Mouse (Mus musculus) G1E-ER4 (cell line): ENCODE measurements around the gene Vmn2r80. TPM values are rescaled to one million over a fixed set of nuclear protein-coding genes. Genes with fewer than 3 reads are reported as not detected.
"Not testable (repeated sequence)": the region's sequence is repeated elsewhere in the genome, so short reads cannot be mapped to it uniquely, and the experiment has no call there.

Experiments
- GATA1 ChIP-seq: IDR thresholded peaks from one replicate; pipeline ENCODE4 v1.8.0; 2012; ENCODE audit warnings: low read length, inconsistent platforms
- polyA plus RNA-seq: library from polyadenylated mRNA; stranded (reverse); fragments of >175 nt; gene quantifications from 2 replicates; pipeline ENCODE4 v1.2.3, GENCODE M21; 2012

The Vmn2r80 gene
- not detected in 2 replicates for polyA plus RNA-seq

GRCm38 (mm10) chr10:79148469-79148868 is at the start of gene Vmn2r80:
Vmn2r80 (plus strand) TSS chr10:79148769.
- not testable (repeated sequence) for TF ChIP-seq GATA1

GRCm38 (mm10) chr10:79106325-79107282 is 42.0 kb upstream of the Vmn2r80 start:
- no peak for TF ChIP-seq GATA1

- no peak for TF ChIP-seq GATA1
These were observed 41.0 kb upstream of the Vmn2r80 start for GRCm38 (mm10) chr10:79107531-79107930.

- TF ChIP-seq GATA1: no peak
These were observed 39.4 kb upstream of the Vmn2r80 start for GRCm38 (mm10) chr10:79109156-79109555.

- TF ChIP-seq GATA1: no peak
These were observed 38.1 kb upstream of the Vmn2r80 start for GRCm38 (mm10) chr10:79110482-79110881.

GRCm38 (mm10) chr10:79115085-79115484 is 33.5 kb upstream of the Vmn2r80 start:
- TF ChIP-seq GATA1: no peak

- TF ChIP-seq GATA1: no peak
These were observed 32.3 kb upstream of the Vmn2r80 start for GRCm38 (mm10) chr10:79116125-79116849.

GRCm38 (mm10) chr10:79151602-79152001 is 3.0 kb downstream of the Vmn2r80 start:
- TF ChIP-seq GATA1: no peak

- TF ChIP-seq GATA1: no peak
These were observed 71.9 kb downstream of the Vmn2r80 start for GRCm38 (mm10) chr10:79220432-79220831.

- TF ChIP-seq GATA1: no peak
These were observed 73.0 kb downstream of the Vmn2r80 start for GRCm38 (mm10) chr10:79221606-79222005.

- TF ChIP-seq GATA1: no peak
These were observed 73.6 kb downstream of the Vmn2r80 start for GRCm38 (mm10) chr10:79222214-79222613.

Other genes starting within 250 kb of the Vmn2r80 start
- not detected in 2 replicates for gene Olfr1354, start 235.6 kb upstream of the Vmn2r80 start, polyA plus RNA-seq
- gene Olfr8, start 198.1 kb upstream of the Vmn2r80 start, polyA plus RNA-seq: not detected in 2 replicates
- not detected in 2 replicates for gene Olfr1353, start 185.5 kb upstream of the Vmn2r80 start, polyA plus RNA-seq
- gene Olfr1352, start 167.7 kb upstream of the Vmn2r80 start, polyA plus RNA-seq: not detected in 2 replicates
- gene Olfr1351, start 136.3 kb upstream of the Vmn2r80 start, polyA plus RNA-seq: not detected in 2 replicates
- not detected in 2 replicates for gene Olfr57, start 120.0 kb upstream of the Vmn2r80 start, polyA plus RNA-seq
- 0.44 and 0.50 TPM in 2 replicates for gene 2610008E11Rik, start 51.2 kb upstream of the Vmn2r80 start, polyA plus RNA-seq
- gene Vmn2r81, start 98.9 kb downstream of the Vmn2r80 start, polyA plus RNA-seq: not detected in 2 replicates
- not detected in 2 replicates for gene Vmn2r82, start 207.8 kb downstream of the Vmn2r80 start, polyA plus RNA-seq